Mouse (Mus musculus) hindbrain, postnatal 0 days (tissue): ENCODE measurements around the gene 4933415A04Rik. TPM values are rescaled to one million over a fixed set of nuclear protein-coding genes. Genes with fewer than 3 reads are reported as not detected.

Experiments
- ATAC-seq: fragments of 200-750 bp; cut with Nextera tagmentation; 2 replicates; pipeline ENCODE4 v1.8.0; 2017; ENCODE audit warnings: mild to moderate bottlenecking, moderate TSS enrichment, moderate library complexity
- DNase-seq: peaks from one replicate; pipeline ENCODE4 v3.0.0-alpha.2; 2015; ENCODE audit warnings: low spot score
- H3K27ac ChIP-seq: fragments of 300-500 bp; sonication (generic); 2 replicates; pipeline ENCODE4 v1.5.1; 2014; ENCODE audit warnings: mild to moderate bottlenecking
- H3K27me3 ChIP-seq: fragments of 300-500 bp; sonication (generic); 2 replicates; pipeline ENCODE4 v1.6.1; 2014; ENCODE audit warnings: low read length, mixed read lengths; ENCODE audit not compliant: insufficient read depth
- H3K36me3 ChIP-seq: fragments of 300-500 bp; sonication (generic); 2 replicates; pipeline ENCODE4 v1.6.1; 2014; ENCODE audit warnings: low read length, mixed read lengths; ENCODE audit not compliant: insufficient read depth
- H3K4me1 ChIP-seq: fragments of 300-500 bp; sonication (generic); 2 replicates; pipeline ENCODE4 v1.6.1; 2014; ENCODE audit warnings: antibody characterized with exemption, low read length, mixed read lengths; ENCODE audit not compliant: insufficient read depth
- H3K4me2 ChIP-seq: fragments of 300-500 bp; sonication (generic); 2 replicates; pipeline ENCODE4 v1.6.1; 2014; ENCODE audit warnings: low read depth, mild to moderate bottlenecking, low read length, moderate library complexity, mixed read lengths
- H3K4me3 ChIP-seq: fragments of 300-500 bp; sonication (generic); 2 replicates; pipeline ENCODE4 v1.5.1; 2014; ENCODE audit warnings: low read length
- H3K9ac ChIP-seq: fragments of 300-500 bp; sonication (generic); replicated peaks from 2 replicates; pipeline ENCODE4 v1.6.1; 2014; ENCODE audit warnings: mild to moderate bottlenecking, low read length, moderate library complexity, mixed read lengths
- H3K9me3 ChIP-seq: fragments of 300-500 bp; sonication (generic); 2 replicates; pipeline ENCODE4 v1.6.1; 2016; ENCODE audit warnings: low read length, mixed read lengths
- CTCF ChIP-seq: IDR thresholded peaks from 2 replicates; pipeline ENCODE4 v1.5.1; 2016; ENCODE audit warnings: antibody characterized with exemption, control low read depth, low read depth
- WGBS: fragments of 180-500 bp; shearing (Covaris S2); extraction: QIAGEN DNeasy Blood & Tissue Kit; methylation state at CpG from one replicate; pipeline ENCODE4 v1.1.7; 2014; 5-methylcytosine and 5-hydroxymethylcytosine counted together
- polyA plus RNA-seq: library from polyadenylated mRNA; unstranded; fragments of >200 nt; fragmentation: Nextera tagmentation; extraction: Ambion mirVana; gene quantifications from 2 replicates; pipeline ENCODE4 v1.2.1, GENCODE M21; 2015
- total RNA-seq: library from RNA; depleted of rRNA; stranded (reverse); fragments of >200 nt; gene quantifications from 2 replicates; pipeline ENCODE4 v1.2.3, GENCODE M21; 2014

The 4933415A04Rik gene
- total and polyA plus RNA-seq, 2 experiments from 2014 or later = 0.99 to 2.9 TPM

DNA sequence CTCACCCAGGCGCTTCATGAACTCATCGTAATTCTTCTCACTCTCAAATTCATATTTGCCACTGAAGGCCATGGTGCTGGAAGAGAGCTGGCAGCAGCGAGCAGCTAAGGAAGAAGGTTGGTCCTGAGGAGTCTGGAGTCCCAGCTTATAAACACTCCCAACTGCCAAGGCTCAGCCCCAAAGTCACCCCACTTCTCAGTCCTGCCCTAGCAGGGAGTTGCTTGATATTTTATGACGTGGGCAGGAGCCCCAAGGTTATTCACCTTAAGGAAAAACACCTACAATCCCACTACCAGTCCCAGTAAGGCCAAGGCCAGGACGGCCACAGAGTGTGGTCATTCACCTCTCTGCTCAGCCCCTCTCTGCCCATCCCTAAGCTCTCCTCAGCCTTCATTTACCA, 14.6 kb downstream of the 4933415A04Rik start, which contains the start of gene Fabp6:
Gene Fabp6 (minus strand): TSS at position 101 of the 400 bp plus-strand sequence.
- DNase-seq = no peak
- H3K4me1 ChIP-seq = no peaks in the 10 kb centered on the region
- H3K4me2 ChIP-seq = no peak within 1 kb of the TSS
- no peaks in the 10 kb centered on the region for H3K36me3 ChIP-seq
- no peak within 1 kb of the TSS for H3K27ac ChIP-seq
- no peak within 1 kb of the TSS for H3K4me3 ChIP-seq
- no peaks in the 10 kb centered on the region for H3K27me3 ChIP-seq
- no peak for ATAC-seq
- no peaks in the 10 kb centered on the region for H3K9me3 ChIP-seq
- H3K9ac ChIP-seq = no peak within 1 kb of the TSS
- no peak for TF ChIP-seq CTCF
- WGBS = 91% methylated on average over 5 of the region's 5 CpGs

DNA sequence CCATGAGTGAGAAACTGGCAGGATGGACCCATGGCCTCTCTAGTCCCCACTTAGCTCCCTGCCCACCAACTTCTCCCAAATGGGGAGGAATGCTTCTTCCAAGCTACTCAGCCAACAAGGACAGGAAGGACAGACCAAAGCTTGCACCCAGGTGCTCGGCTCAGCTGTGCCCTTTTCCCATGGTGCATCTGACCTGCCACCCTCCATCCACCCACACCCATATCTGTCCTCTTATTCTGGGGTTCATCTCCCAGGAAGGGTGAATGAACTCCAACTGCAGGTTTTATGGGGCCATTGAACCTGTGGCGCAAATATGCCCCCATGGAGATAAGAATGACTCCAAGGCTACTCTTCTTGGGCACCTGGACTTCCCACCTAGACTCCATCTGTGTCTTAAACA, 17.4 kb downstream of the 4933415A04Rik start:
- no peaks in the 10 kb centered on the region for H3K9me3 ChIP-seq
- DNase-seq (no peak), ATAC-seq (no peak)
- H3K27ac ChIP-seq = no peak overlapping the region
- no peak for TF ChIP-seq CTCF
- no peaks in the 10 kb centered on the region for H3K36me3 ChIP-seq
- H3K4me2 ChIP-seq = no peak overlapping the region
- H3K9ac ChIP-seq = no peak overlapping the region
- WGBS = 92% methylated on average over 2 of the region's 2 CpGs
- H3K4me3 ChIP-seq = no peak overlapping the region
- H3K27me3 ChIP-seq = no peaks in the 10 kb centered on the region
- H3K4me1 ChIP-seq = no peaks in the 10 kb centered on the region

DNA sequence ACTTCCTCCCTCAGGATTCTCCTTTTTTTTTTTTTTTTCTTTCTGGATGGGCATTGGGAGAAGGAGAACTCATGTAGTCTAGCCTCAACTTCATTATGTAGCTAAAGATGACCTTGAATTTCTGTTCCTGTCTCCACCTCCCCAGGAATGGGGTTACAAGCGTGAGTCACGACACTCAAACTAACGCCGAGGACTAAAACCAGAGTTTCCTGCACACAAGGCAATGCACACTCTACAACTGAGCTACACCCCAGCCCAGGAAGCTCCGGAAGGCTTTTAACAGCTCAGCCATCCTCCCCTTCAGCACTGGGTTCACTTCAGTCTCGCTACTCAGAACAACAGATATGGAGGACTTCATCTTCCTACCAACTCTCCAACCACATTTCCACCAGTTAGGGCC, 18.1 kb downstream of the 4933415A04Rik start:
- Histone ChIP-seq H3K4me1 (no peaks in the 10 kb centered on the region), H3K4me2 (no peak overlapping the region), H3K9me3 (no peaks in the 10 kb centered on the region), H3K4me3 (no peak overlapping the region), H3K9ac (no peak overlapping the region), H3K27ac (no peak overlapping the region), H3K27me3 (no peaks in the 10 kb centered on the region), H3K36me3 (no peaks in the 10 kb centered on the region)
- DNase-seq (no peak), ATAC-seq (no peak)
- 89% methylated on average over 6 of the region's 6 CpGs for WGBS
- no peak for TF ChIP-seq CTCF

DNA sequence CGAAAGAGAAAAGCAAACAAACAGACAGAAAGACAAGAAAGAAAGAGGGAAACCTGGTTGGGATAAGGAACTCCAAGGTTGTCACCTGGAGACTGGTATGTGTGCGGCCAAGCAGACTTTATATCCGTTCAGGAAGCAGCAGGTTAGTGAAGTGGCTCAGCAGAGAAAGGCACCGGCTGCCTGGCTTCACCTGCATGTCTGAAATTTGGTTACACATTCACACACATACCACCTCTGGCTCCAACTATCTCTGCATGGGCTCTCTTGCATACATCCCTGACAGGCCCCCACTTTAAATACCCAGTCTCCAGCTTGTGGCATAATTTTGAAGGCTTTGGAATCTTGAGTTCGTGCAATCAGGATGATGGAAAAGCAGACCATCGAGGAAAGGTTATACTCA, 19.0 kb downstream of the 4933415A04Rik start:
- ATAC-seq (no peak), DNase-seq (no peak)
- Histone ChIP-seq H3K4me2 (no peak overlapping the region), H3K36me3 (no peaks in the 10 kb centered on the region), H3K27ac (no peak overlapping the region), H3K4me1 (no peaks in the 10 kb centered on the region), H3K9me3 (no peaks in the 10 kb centered on the region), H3K27me3 (no peaks in the 10 kb centered on the region), H3K9ac (no peak overlapping the region), H3K4me3 (no peak overlapping the region)
- TF ChIP-seq CTCF = no peak
- 84% methylated on average over 6 of the region's 6 CpGs for WGBS

DNA sequence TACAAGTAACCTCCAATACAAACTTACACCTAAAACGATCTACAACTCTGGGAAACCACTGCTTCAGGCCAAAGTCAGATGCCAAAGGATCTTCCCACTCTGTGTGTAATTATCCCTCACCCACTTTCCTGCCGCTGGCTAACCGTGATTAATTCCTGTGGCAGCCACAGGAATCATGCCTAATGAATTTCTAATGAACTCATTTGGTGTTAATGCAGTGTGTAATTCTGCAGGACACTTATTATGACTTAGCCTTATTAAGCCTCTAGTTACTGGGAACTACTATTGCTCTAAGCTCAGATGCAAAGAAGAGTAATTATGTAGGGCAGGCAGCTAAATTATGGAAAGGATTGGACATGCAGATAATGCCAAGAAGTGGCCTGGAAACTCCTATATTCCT, 21.6 kb downstream of the 4933415A04Rik start:
- H3K27ac ChIP-seq = no peak overlapping the region
- no peaks in the 10 kb centered on the region for H3K4me1 ChIP-seq
- H3K9me3 ChIP-seq = no peaks in the 10 kb centered on the region
- DNase-seq (peak; percentile 52), ATAC-seq (peak; percentile 39; the same call in 1 of the 2 replicates)
- H3K9ac ChIP-seq = no peak overlapping the region
- WGBS = 21% methylated on average over 3 of the region's 3 CpGs
- no peaks in the 10 kb centered on the region for H3K27me3 ChIP-seq
- no peak overlapping the region for H3K4me3 ChIP-seq
- no peak for TF ChIP-seq CTCF
- H3K36me3 ChIP-seq = no peaks in the 10 kb centered on the region
- H3K4me2 ChIP-seq = no peak overlapping the region

DNA sequence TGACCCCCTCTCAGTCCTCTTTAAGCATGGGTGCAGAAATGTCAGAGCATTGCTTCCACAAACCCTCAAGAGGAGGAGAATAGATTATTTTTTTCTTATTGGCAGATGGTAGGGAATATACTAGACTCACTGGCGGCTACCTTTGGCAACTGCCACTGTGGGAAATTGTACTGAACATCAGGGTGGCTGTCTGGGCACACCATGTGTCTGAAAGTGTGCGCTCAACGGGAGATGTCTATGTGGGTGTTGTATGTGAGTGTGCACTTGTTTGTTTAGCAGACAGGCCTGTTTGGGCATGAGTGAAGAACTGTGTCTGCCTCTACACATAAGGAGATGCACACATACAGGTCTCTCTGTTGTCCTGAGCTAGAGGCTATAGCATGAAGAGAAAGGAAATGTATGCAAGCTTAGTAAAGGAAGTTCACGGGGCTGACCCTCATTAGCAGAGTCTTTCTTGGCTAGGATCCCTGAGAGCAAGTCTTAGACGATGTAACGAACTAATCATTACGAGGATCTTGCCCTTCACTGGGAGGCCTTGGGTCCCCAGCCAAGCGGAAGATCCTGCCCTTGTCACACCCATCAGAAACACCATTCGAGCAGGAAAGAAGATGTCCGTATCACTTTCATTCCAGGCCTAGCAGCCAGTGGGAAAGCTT, 23.3 kb downstream of the 4933415A04Rik start:
- H3K27ac ChIP-seq = no peak overlapping the region
- no peak overlapping the region for H3K4me2 ChIP-seq
- DNase-seq (no peak), ATAC-seq (no peak)
- no peak for TF ChIP-seq CTCF
- H3K9me3 ChIP-seq = no peaks in the 10 kb centered on the region
- no peaks in the 10 kb centered on the region for H3K4me1 ChIP-seq
- 44% methylated on average over 10 of the region's 10 CpGs for WGBS
- H3K4me3 ChIP-seq = no peak overlapping the region
- H3K36me3 ChIP-seq = no peaks in the 10 kb centered on the region
- H3K9ac ChIP-seq = no peak overlapping the region
- no peaks in the 10 kb centered on the region for H3K27me3 ChIP-seq

DNA sequence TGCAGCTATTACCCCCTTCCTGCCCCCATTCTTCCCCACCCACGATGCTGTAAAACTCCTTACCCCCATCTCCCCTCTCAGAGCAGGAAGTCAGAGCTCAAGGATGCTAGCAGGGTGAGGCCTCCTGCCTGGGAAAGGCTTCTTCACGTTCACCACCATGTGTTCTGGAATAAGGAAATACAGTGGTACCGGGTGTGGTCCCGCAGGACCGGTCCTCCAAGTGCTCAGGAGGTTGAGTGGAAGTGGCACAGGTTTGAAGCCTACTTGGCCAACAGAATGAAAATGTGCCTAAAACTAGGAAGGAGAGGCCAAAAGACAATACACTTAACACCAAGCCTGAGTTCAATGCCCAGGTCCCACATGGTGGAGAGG, 23.8 kb downstream of the 4933415A04Rik start:
- no peaks in the 10 kb centered on the region for H3K4me1 ChIP-seq
- H3K9me3 ChIP-seq = no peaks in the 10 kb centered on the region
- no peak for DNase-seq
- no peak overlapping the region for H3K9ac ChIP-seq
- H3K27me3 ChIP-seq = no peaks in the 10 kb centered on the region
- H3K4me3 ChIP-seq = no peak overlapping the region
- TF ChIP-seq CTCF = no peak
- no peak overlapping the region for H3K27ac ChIP-seq
- H3K4me2 ChIP-seq = no peak overlapping the region
- no peak for ATAC-seq
- 78% methylated on average over 5 of the region's 5 CpGs for WGBS
- no peaks in the 10 kb centered on the region for H3K36me3 ChIP-seq
